Mouse (Mus musculus) cerebellum, adult 9-11 months (tissue): ENCODE results near the gene Olfr1412.

Experiments used
- DNase-seq: peaks from one replicate; pipeline ENCODE4 v3.0.0; 2022

The Olfr1412 gene

DNA sequence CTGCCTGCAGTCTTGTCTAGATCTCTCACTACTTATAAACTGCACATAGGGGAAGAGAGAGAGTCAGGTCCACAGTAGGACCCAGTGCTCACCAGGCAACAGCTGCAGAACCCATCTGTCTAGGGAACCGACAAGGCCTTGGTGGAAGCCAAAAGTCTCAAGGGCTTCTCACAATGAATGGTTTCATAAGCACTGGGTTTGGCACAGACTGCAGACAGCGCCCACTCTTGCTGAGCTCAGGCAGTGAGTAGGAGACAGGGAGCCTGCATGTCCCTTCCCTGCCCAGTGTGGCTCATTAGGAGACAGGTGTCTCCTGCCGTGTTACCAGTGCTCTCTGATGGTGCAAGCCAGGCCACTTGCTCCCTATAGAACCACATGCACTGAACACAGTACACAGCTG, 52.6 kb downstream of the Olfr1412 start:
- no peak for DNase-seq

DNA sequence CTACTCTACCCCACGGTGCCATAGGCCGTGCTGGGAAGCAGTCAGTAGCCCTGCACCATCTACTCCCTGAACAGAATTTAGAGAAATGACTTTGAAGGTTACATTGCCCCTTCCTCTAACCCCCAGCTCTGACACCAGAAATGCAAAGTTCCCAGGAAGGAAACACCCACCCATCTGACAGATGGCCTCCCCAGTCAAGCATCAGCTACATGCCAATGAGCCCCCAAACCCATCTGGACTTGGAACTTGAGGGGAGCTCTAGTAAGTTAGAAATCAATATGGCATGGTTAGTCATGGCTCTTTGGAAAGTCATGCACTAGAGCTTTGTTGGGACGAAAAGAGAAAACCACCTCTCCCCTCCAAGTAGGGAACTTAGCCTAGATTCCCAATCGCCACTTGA, 53.2 kb downstream of the Olfr1412 start:
- no peak for DNase-seq

DNA sequence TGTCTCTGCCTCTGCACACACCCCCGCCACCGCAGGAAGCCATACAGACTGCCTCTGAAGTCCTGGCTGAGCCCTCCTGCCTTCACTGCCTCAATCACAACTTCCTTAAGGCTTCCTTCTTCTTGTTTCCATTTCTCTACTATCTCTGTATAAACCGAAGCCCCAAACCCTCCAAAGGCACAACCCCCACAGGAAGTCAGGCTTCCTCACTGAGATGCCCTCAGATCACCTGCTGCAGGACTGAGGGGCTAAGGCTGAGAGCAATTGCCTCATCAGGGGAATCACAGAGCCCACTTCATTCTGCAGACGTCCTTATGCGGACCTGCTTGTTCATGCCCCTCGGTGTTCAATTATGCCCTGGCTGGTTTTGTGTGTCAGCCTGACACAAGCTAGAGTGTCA, 54.8 kb downstream of the Olfr1412 start:
- no peak for DNase-seq
